Mouse (Mus musculus) erythroblast, embryonic 14.5 days (primary cell): ENCODE data around the gene 4930522L14Rik.
"Not testable (repeated sequence)": the region's sequence is repeated elsewhere in the genome, so short reads cannot be mapped to it uniquely, and the experiment has no call there.

Source experiments
- GATA1 ChIP-seq: IDR thresholded peaks from 2 replicates; pipeline ENCODE4 v1.6.1; 2012; ENCODE audit warnings: low read length, inconsistent platforms, mixed read lengths
- TAL1 ChIP-seq: IDR thresholded peaks from 3 replicates; pipeline ENCODE4 v1.6.1; 2012; ENCODE audit warnings: low read length, inconsistent platforms, mixed read lengths

DNA sequence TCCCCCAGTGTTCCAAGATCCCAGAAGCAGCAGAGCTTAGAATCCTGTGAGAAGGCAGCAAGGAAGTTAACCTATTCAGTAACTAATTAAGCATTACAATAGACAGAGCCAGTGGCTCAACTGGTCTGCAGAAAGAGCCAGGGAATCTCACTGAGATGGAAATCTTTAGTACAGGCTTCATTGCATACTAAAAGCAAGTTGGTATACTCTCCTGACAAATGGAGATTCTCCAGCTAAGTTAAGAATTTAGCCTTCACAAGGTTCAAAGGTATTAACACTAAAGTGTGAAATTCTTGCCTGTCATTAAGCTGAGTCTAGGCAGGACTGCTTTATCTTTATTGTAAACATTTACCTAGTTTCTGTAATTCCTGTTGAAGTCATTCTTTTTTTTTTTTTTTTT is 49.8 kb upstream of the 4930522L14Rik start:
- not testable (repeated sequence) for TF ChIP-seq GATA1, TAL1
